Mouse (Mus musculus): Measurements from ENCODE around the gene Apoa2.

Gene Apoa2

DNA sequence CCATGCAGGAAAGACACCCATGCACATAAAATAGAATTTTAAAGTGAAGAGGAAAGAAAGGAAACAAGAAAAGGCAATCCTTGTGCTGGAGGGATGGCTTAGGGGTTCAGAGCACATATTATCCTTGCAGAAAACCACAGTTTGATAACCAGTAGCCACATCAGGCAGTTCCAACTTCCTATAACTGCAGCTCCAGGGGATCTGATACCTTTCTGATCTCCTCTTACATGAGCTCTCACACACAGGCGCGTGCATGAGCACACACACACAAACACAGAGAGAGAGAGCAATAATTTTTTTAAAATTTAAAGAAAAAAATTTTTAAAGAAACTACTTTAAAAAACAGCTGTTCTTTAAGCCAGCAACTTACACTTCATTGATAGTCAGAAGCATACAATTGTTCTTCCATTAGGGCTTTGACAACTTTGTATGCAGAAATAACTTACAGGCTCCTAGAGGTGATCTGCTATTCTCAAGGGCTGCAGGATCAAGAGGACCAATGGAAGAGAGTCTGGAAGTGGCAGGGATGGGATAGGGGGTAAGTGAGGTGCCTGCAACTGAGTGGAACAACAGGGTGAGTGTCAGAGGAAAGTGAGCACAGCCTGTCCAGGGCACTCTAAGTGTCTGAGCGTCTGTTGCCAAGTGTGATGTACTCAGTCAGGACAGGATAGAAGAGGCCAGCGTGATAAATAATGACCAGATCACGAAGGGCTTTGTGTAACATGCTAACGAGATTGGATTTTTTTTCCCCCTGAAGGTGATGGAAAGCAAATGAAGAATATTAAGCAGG lies 19.0 kb upstream of the Apoa2 start:
- no peak for DNase-seq

DNA sequence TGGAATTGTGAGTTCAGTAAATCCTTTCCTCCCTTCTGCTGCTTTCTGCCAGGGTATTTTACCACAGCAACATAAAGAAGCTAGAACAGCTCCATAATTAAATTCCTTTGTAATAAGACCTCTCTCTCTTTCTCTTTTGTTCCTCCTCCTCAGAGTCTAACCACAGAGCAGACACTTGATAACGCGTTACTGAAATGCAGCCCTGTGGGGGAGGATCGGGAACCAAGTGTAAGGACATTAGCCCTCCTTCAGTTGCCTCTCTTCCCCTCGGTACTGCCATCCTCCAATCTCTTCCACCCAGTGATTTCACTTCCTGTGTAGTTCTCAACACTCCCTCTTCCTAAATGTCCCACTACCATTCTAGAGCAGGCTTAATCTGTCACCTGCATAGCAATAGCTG lies 15.4 kb upstream of the Apoa2 start:
- DNase-seq = no peak

DNA sequence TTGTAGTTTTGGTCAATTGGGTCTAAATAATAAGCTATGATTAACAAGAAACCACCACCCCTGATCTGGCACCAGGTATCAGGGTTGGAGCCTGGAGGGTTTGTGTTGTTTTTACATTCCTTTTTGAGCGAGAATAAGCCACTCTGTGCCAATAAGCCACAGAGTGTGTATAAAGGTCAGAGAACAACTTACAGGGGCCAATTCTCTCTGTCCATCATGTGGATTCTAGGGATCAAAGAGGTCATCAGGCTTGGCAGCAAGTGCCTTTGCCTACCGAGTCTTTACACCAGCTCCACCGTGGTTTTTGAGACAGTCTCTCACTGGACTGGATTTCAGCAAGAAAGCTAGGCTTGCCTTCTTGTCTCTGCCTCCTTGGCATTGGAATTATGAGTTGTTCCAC lies 12.0 kb upstream of the Apoa2 start:
- no peak for DNase-seq

DNA sequence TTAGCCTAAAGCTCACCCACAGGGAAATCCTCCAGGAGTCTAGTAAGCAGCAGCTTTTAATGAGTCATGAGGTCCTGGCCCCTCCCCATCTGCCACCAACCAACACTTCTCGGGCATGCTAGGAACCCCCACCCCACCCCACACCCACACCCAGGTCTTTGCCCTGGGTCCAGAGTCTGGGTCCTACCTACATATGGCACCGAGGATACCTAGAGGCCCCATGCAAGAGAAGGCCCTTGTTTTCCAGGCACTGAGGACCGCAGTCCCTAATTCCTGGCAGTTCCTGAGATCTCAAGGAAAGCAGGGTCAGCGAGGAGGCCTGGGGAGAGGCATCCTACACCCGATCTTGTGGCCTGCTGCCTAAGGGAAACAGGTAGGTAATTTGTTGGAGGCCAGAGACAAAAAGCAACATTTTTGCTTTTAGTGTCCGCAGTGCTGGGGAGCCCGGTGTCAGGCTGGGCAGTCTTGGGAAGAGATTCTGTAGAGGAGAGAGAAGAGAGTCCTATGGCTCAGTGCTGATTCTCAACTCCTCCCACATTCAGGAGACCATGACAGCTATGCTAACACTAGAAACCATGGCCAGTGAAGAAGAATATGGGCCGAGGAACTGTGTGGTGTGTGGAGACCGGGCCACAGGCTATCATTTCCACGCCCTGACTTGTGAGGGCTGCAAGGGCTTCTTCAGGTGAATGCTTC lies 10.9 kb upstream of the Apoa2 start, which contains the start of gene Nr1i3:
Gene Nr1i3 (plus strand): TSS at position 170 of the 696 bp plus-strand sequence.
- no peak for DNase-seq

DNA sequence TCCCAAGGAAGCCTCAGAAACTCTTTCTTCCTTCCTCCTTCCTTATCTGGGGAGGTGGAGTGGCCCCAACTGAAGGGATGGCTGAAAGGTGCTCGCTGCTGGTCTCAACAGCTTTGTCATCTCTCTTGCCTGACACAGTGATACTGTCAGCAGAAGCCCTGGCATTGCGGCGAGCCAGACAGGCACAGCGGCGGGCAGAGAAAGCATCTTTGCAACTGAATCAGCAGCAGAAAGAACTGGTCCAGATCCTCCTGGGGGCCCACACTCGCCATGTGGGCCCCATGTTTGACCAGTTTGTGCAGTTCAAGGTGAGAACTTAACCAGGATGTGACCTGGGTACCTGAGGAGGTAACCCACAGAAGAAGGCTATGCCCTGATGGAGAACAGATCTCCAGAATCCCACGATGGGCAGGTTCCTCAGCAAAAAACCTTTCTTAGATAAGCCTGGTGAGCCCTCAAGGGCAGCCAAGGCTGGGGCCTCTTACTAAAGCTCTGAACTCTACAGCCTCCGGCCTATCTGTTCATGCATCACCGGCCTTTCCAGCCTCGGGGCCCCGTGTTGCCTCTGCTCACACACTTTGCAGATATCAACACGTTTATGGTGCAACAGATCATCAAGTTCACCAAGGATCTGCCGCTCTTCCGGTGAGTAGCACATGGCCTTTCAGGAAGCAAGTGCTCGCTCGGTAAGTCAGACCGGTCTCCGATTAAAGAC lies 8.5 kb upstream of the Apoa2 start:
- no peak for DNase-seq

DNA sequence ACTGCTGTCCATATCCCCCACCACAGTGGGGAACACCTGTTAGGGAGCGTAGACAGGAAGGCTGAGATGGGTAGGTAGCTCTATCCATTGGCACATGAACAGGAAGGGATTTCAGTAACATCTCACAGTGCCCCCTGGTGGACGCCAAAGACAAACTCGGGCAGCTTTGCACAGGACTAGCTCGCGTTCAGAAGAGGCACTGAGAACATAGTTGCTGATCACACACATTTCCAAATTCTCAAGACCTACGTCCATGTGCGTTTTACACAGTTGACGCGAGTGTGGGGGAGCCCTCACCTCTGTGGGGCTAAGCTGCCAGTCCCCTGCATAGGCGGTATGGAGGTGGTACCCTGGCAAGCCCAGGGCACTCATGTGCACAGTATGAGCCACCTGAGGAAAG lies 4.0 kb upstream of the Apoa2 start:
- peak; percentile 94 to 95 for DNase-seq

DNA sequence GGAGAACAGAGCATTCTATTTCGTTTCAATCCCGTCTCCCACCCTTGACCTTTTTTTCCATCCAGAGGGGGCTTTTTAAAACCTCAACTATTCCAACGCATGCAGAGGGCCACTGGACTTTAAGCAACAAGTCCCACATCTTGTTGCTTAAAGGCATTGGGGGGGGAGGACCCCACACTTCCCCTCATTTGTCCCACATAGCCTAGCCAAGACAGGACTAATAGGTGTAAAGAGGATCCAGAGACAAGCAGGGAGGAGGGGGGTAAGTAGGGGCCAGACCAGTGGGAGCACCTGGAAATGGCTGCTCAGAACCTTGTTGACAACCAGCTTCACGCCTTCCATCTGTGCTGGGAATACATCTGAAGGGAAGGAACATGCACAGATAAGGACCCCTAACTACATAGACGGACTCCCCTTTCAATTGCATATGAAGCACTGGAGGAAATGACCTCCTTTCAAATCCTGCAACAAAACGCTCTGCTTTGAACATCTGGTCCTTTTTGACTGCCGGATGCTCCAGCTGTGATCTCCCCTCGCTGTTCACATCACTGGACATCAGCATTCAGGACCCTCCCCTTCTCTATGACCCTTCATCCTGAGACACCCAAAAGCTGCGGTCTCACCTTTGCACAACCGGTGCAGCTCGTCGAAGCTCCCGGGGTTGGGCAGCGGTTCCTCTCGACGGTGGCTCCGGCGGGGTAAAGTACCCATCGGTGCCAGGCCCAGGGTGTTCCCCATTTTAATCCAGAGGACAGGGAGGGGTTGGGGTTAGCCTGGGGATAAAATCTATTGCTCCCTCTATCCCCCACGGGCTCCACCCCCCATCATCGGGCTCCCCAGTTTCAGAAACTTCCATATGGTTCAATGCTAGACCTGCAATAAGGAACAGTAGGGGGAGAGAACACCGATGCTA lies 3.3 kb upstream of the Apoa2 start:
- DNase-seq = peak in 1 of 2 experiments; percentile 34

DNA sequence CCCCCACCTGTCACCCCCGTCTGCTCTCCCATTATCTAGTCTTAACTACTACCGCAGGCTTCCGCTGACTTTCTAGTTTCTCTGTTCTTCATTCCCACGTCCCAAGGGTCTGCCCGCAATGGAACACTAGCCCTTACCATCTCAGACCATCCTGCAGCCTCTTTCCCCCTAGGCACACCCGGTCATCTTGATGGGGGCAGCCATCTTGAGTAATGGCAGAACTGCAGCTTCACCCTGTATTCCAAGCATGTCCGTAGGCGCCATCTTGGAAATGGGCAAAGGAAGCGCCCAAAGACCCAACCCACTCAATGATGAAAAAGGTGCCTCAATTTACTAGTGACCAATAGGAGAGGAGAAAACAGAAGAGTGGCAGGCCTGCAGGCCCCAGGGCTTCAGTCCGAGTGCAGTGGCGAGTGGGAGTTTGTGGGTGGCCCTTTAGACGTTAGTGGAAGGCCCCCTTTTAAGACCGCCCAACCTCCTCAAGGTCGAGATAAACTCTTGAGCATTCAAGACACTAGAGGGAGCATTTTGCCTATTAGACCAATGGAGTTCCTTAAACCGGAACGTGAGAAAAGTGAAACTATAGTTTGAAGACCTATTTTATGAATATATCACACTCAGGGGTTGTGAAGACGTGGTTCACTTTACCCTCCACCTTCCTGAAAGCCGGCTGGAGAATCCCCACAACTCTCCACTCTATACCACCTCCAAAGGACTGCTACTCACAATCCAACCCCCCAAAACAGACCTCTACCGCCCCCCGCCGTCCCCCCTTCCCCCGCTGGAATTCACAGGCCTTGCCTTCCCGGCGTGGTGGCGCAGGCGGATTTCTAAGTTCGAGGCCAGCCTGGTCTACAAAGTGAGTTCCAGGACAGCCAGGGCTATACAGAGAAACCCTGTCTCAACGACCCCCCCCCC lies 2.4 kb upstream of the Apoa2 start, which contains the start of gene Tomm40l:
Gene Tomm40l (minus strand): TSS at position 277 of the 918 bp plus-strand sequence.
- peak; percentile 89 to 94 for DNase-seq

DNA sequence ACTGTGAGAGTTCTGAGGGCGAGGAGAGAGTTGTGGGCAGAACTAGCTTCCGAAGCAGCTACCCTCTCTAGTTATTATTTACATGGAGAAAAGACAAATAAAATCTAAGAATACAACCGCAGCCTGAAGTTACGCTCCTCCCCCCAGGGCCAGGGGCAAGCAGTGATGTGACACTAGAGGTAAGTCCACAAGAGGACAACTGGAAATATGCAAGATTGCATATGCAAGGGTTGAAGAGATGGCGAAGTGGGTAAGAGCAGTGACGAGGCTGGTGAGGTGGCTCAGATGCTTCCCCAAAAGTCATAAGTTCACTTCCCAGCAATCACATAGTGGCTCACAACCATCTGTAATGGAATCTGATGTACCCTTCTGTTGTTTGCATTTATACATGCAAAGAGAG lies 1.7 kb upstream of the Apoa2 start:
- DNase-seq = no peak

DNA sequence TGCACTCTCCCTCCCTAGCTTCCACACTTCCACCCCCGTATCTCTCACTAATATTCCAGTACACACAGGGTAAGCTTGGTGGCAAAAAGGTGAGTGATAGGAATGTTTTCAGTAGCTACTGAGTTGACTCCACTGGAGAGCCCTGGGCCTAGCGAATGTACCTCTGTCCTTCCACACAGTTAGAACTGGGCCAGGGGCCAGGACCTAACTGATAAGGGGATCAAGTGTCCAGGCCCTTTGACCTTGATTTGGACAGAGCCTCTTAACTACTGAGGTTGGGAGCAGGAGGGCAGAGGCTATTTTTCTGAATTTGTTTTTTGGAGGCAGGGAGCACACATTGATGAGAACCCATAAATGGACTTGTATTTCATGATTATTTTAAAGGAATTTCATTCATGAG lies 1.1 kb upstream of the Apoa2 start:
- peak in 1 of 2 experiments; percentile 25 for DNase-seq

DNA sequence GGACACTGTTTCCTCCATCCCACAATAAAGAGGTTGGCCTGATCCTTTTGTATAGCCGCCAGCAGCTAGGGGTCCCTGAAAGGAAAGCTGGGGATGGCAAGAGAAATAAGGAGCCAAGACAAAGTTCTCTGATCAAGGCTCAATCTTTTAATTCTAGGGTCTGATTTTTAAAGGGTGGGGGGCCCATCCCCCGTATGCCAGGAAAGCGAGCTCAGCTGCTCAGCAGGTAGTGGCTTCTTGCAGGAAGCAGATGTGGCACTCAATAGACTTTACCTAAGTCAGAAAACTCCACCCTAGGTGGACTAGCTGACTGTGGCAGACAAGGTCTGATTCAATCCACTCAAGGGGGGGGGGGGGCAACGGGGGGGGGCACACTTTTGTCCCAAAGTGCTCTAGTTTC lies 1.9 kb downstream of the Apoa2 start:
- DNase-seq = no peak

DNA sequence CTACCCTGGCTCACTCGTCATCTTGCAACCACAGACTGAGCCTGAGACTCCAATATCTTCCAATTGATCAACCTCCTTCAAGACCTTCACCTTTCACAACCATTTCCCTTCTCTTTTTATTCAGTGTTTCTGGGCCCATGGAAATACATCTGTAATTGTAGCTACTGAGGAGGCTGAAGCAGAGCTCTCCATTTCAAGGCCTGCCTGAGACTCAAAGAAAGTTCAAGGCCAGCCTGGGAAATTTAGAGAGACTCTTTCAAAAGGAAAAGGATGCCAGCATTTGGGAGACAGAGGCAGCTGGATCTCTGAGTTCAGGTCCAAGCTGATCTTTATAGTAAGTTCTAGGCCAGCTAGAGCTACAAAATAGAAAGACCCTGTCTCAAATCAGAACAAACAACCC lies 3.0 kb downstream of the Apoa2 start:
- no peak for DNase-seq

DNA sequence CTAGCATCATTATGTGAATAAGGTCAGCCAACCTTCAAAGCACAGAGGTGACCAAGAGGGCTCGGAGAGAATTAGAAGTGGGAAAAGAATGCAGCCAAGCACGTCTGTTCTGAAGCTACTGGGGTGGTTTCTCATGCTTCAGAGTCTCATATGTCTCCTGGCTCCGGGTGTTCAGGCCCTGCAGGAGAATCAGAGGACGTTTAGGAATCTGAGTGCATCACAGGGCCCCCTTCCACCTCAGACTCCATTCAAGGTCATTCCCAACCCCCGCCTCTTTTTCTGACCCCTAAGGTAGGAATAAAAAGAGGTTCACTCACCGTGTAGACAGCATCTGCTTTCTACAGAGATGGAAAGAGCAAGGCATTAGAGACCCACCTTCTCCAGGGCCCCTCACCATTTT lies 4.9 kb downstream of the Apoa2 start:
- no peak for DNase-seq

DNA sequence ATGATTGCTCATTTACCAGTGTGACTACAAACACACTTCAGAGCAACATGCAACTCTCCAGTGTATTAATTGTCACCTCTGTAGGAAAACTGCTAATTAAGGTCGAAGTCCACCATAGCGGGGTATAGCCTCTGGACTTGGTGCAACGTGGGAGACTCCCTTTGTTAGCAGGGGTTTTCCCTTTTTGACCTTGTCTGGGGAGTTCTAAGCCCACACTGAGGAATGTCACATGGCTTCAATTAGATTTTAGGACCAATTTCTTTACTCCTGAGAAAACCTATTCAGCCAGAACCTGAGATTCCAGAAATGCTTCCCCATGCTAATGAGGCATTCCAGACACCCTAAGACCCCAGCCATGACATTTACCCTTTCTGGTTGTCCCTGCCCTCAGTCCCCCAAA lies 5.4 kb downstream of the Apoa2 start:
- DNase-seq = no peak

DNA sequence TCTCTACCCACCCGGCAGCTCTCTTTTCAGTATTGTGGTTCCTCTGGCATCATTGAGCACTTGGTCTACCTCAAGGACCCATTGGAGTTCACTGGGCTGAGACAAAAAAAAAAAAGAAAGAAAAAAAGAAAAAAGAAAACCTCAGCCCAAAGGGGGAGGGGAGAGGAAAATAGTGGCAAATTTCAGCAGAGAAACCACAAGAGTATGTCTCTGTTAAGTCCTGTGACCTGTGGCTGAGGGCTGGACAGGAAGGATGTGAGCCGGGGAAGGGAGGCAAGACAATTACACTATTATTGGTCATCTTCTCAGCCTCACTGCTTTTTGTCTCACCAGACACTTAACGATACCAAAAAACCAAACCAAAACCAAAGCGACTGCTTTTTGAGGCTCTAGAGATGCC lies 7.0 kb downstream of the Apoa2 start:
- no peak for DNase-seq

DNA sequence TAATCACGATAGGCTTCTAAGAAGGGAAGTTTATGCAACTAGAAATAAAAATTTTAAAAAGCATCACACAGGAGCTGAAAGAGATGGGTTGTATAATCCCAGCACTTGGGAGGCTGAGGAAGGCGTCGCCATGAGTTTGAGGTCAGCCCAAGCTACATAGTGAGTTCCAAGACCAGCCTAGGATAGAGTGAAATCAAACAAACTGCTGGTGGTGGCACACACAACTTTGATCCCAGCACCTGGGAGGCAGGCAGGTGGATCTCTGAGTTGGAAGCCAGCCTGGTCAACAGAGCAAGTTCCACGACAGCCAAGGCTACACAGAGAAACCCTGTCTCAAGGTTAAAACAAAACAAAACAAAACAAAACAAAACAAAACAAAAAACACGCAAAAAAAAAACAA lies 7.5 kb downstream of the Apoa2 start:
- DNase-seq = no peak

DNA sequence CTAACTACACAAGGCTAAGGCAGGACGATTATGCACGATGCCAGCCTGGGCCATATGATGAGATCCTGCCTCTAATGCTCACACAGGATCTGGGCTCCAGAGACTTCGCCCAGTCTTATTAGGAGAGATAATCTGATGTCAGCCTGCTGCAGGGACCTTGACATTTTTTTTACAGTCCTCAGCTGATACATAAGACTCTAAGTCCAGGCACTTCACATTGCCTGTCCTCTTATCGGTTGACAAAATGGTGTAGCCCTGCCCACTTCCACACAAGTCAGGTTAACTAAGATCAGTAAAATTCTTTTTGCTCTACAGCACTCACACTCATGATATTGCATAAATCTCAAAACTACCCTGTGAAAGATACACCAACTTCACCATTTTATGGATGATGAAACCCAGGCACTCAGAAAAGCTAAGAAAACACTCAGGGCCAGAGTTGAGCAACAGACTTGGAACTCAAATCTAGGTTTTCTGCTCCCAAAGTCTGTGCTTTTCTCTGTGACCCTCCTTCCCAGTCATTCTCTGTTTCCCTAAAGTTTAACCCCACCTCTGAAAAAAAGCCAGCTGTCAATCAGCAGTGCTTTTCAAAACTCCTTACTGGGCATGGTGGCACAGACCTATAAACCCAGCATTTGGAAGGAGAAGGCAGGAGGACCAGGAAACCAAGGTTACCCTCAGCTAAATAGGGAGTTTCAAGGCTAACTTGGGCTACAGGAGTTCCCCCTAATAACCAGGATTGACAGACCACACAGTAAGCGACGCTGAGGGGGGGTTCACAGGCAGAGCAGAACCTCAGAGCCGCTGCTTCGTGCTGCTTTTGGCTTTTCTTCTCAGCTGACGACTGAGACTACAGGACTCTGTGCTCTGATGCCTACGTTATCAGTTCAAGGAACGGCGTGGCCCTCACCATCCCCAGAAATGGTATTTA lies 8.2 kb downstream of the Apoa2 start:
- no peak for DNase-seq

DNA sequence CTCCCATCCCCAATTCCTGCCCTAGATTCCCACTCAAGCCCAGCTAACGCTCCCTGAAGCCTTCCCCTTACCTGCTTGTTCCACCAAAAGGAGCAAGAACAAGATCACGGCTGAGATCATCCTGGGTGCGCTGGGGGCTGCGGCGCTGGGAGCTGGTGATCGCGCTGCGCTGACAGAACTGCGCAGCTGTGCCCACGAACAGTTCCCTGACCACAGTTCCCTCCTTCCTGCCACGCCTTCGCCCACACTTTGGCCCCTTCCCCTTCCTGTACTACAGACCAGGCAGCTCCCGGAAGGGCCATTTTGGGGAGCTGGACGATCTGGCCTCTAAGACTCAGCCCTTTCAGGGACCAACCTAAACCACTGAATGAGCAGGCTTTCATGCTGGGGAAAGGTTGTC lies 9.3 kb downstream of the Apoa2 start, which contains the start of gene Fcer1g:
Gene Fcer1g (minus strand): TSS at position 240 of the 400 bp plus-strand sequence.
- no peak for DNase-seq

DNA sequence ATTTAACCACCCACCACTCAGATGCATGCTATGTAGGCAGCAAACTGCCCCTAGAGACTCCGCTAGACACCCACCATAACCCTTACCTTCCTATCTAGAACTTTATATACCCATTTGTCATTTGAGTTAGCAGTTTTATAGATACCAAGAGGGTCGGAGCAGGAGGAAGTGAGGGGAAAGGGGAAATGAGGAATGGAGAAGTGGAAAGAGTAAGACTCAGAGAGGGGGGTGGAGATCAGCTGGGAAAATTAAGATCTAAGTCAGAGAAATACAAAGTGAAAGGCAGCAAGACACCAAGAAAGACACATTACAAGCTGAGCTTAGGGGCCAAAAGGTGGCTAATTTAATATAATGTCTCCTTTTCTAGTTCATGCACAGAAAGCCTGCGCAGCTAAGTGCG lies 9.7 kb downstream of the Apoa2 start:
- DNase-seq = no peak

DNA sequence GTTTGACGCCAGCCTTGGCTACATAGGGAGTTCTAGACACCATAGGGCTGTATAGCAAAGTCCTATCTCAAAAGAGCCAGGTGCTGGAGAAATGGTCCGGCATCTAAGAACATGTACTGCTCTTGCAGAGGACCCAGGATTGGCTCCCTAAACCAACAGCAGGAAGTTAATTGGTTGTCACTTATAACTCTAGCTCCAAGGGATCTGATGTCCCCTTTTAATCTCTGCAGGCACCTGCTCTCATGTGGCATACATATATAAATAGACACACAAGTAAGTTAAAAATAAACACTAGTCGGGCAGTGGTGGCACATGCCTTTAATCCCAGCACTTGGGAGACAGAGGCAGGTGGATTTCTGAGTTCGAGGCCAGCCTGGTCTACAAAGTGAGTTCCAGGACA lies 10.9 kb downstream of the Apoa2 start:
- DNase-seq = no peak
